8 mouse cellular contexts compared by ENCODE assay signal in the genomic region with DNA sequence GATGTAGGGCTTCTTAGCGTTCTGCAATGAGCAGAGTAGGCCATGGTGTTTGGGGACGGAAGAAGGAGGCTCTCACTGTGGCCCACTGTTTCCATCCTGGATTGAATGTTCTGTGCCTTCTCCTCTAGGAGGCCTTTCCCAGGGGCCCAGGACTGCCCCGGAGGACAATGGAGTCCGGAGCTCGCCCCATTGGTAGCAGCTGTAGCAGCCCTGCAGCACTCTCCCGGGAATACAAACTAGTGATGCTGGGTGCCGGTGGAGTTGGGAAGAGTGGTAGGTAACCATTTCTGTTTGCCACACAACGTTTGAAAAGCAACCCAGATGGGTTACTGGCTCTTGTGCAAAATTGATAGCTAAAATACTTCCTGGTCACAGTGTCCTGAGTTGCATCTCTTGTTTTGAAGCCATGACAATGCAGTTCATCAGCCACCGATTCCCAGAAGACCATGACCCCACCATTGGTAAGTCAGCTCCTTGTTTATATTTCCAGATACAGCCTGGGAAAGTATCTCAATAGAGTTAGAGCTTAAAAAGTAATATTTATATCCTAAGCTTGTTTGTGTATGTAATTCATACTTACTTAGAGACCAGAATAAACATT. TPM values are rescaled to one million over a fixed set of nuclear protein-coding genes. Genes with fewer than 3 reads are reported as not detected.
DNase-seq lines count a peak whose midpoint lies in the region; ATAC-seq and TF ChIP-seq lines count a peak whose summit lies in the region.

No protein-coding gene starts in this region.

- peaks cover 3% of the 10 kb centered on the region; the same call in 1 of the 2 replicates for H3K4me1 ChIP-seq in cerebellum, adult 2 months (ENCODE audit: control insufficient read depth, insufficient read depth, low read length)
- peaks cover 32% of the 10 kb centered on the region for H3K4me1 ChIP-seq in heart, embryonic 13.5 days

- TF ChIP-seq CTCF in cerebellum, adult 2 months (IDR thresholded peaks at IDR 0.05; ENCODE audit: borderline replicate concordance, insufficient read depth, low read depth, low read length): no peak

- no peak for TF ChIP-seq POLR2A in cerebellum, adult 2 months (IDR thresholded peaks at IDR 0.05; ENCODE audit: borderline replicate concordance, insufficient read depth, low read length)

- H3K4me2 ChIP-seq in heart, embryonic 13.5 days: peak overlapping the region; percentile 81

- 0 out of 2 replicates have a peak, but pooled peaks have one; percentile 21 for ATAC-seq in heart, embryonic 13.5 days (ENCODE audit: extremely low read depth, insufficient number of reproducible peaks, low FRiP score, low TSS enrichment)

- peak overlapping the region; percentile 1 for H3K27ac ChIP-seq in cerebellum, adult 2 months (ENCODE audit: insufficient read depth, low read length)
- H3K27ac ChIP-seq in heart, embryonic 13.5 days (replicated peaks): peak overlapping the region; percentile 81

- H3K36me3 ChIP-seq in heart, embryonic 13.5 days: peaks cover 64% of the 10 kb centered on the region

- H3K9me3 ChIP-seq in heart, embryonic 13.5 days: no peaks in the 10 kb centered on the region

- H3K9ac ChIP-seq in heart, embryonic 13.5 days: peak overlapping the region; percentile 90

- H3K27me3 ChIP-seq in cerebellum, adult 2 months (ENCODE audit: control insufficient read depth, insufficient read depth, low read length): no peaks in the 10 kb centered on the region
- H3K27me3 ChIP-seq in heart, embryonic 13.5 days (replicated peaks): no peaks in the 10 kb centered on the region

- peak overlapping the region; percentile 75 for H3K4me3 ChIP-seq in cerebellum, adult 2 months (replicated peaks; ENCODE audit: insufficient read depth, low read depth, low read length)
- peak overlapping the region; percentile 72 for H3K4me3 ChIP-seq in heart, embryonic 13.5 days

- DNase-seq in cerebellum, adult 2 months: peak in 1 of 2 experiments; percentile 53
- no peak for DNase-seq in cerebellum, adult 11 months
- DNase-seq in 3134 (ENCODE audit: extremely low read depth, insufficient read length, low spot score): peak; percentile 54
- peak; percentile 10 for DNase-seq in c-Kit-positive CD71-positive TER-119-negative erythroid progenitor cells, embryonic 14.5 days (ENCODE audit: low read depth)
- DNase-seq in kidney, postnatal 25 days: peak; percentile 23 to 56
- peak; percentile 35 for DNase-seq in lung, postnatal 14 days
- peak; percentile 25 for DNase-seq in right cerebral cortex, postnatal 4 days

- 3% methylated on average over 9 of the region's 9 CpGs for WGBS in cerebellum, adult 2 months
- 6% methylated on average over 9 of the region's 9 CpGs for WGBS in heart, embryonic 13.5 days

RNA-seq across cellular contexts. Expression of gene Rit1, which starts 0.7 kb away (rescaled TPM):
- 57.3 and 64.3 TPM in 2 replicates for polyA plus RNA-seq in cerebellum, adult 2 months (2012; rRNA removed)
- 51.7 and 56.8 TPM in 2 replicates for polyA plus RNA-seq in heart, embryonic 13.5 days (2015; fragmentation: Nextera tagmentation; extraction: Ambion mirVana)

RNA-seq across cellular contexts. Expression of gene Khdc4, which starts 31.7 kb away (rescaled TPM):
- 92.7 and 99.6 TPM in 2 replicates for polyA plus RNA-seq in cerebellum, adult 2 months (2012; rRNA removed)
- 54.8 and 61.4 TPM in 2 replicates for polyA plus RNA-seq in heart, embryonic 13.5 days (2015; fragmentation: Nextera tagmentation; extraction: Ambion mirVana)

RNA-seq across cellular contexts. Expression of gene Syt11, which starts 57.7 kb away (rescaled TPM):
- polyA plus RNA-seq in cerebellum, adult 2 months (2012; rRNA removed): 414 and 477 TPM in 2 replicates
- 11.7 and 12.8 TPM in 2 replicates for polyA plus RNA-seq in heart, embryonic 13.5 days (2015; fragmentation: Nextera tagmentation; extraction: Ambion mirVana)

Comparison
In these comparisons a context has a peak if more than half of its experiments do, and no peak if none do; other contexts are left out.
1. RNA of gene Syt11, which starts 57.7 kb away (polyA plus RNA-seq): 414 to 477 TPM in cerebellum, adult 2 months; 11.7 to 12.8 TPM in heart, embryonic 13.5 days; every median in the first group is over 10 times any median in the second.